Mouse (Mus musculus) heart, adult 2 months (tissue): ENCODE measurements at regions not wholly inside any gene's neighbourhood (a gene's known extent, or its start where the extent isn't known, plus 50 kb on each side); places are given as distances from the start of the nearest gene placed in this dataset.

Experiments used
- DNase-seq, 2 experiments: peaks; one replicate each; pipeline ENCODE4 v3.0.0; 2021
- H3K27ac ChIP-seq: fragments of 200-600 bp; 2 replicates; pipeline ENCODE4 v1.8.1; 2022
- H3K27me3 ChIP-seq: fragments of 200-500 bp; 2 replicates; pipeline ENCODE4 v1.6.1; 2012; ENCODE audit warnings: mild to moderate bottlenecking, low read length, inconsistent platforms, mixed read lengths; ENCODE audit not compliant: control insufficient read depth, insufficient read depth
- H3K36me3 ChIP-seq: fragments of 200-500 bp; 2 replicates; pipeline ENCODE4 v1.6.1; 2012; ENCODE audit warnings: low read length, inconsistent platforms; ENCODE audit not compliant: control insufficient read depth, insufficient read depth
- H3K4me1 ChIP-seq: fragments of 200-500 bp; 2 replicates; pipeline ENCODE4 v1.6.1; 2011; ENCODE audit warnings: low read length; ENCODE audit not compliant: control insufficient read depth, insufficient read depth
- H3K4me3 ChIP-seq: fragments of 200-600 bp; 2 replicates; pipeline ENCODE4 v1.8.1; 2022
- H3K79me2 ChIP-seq: fragments of 200-500 bp; replicated peaks from 2 replicates; pipeline ENCODE4 v1.6.1; 2012; ENCODE audit warnings: mild to moderate bottlenecking, inconsistent platforms, low read length, moderate library complexity, mixed read lengths; ENCODE audit not compliant: control insufficient read depth, insufficient read depth
- H3K9ac ChIP-seq: fragments of 200-500 bp; 2 replicates; pipeline ENCODE4 v1.6.1; 2012; ENCODE audit warnings: low read depth, mild to moderate bottlenecking, control low read depth, inconsistent platforms, low read length, mixed read lengths
- CTCF ChIP-seq: fragments of 200-600 bp; IDR thresholded peaks from 2 replicates; pipeline ENCODE4 v1.8.1; 2022; ENCODE audit warnings: antibody characterized with exemption, mild to moderate bottlenecking, moderate library complexity
- EP300 ChIP-seq: fragments of 200-500 bp; IDR thresholded peaks from 2 replicates; pipeline ENCODE4 v1.6.1; 2011; ENCODE audit warnings: low read depth, low read length, control low read depth; ENCODE audit not compliant: insufficient read depth
- POLR2A ChIP-seq: fragments of 200-500 bp; IDR thresholded peaks from 2 replicates; pipeline ENCODE4 v1.6.1; 2011; ENCODE audit warnings: mild to moderate bottlenecking, low read depth, low read length, control low read depth; ENCODE audit not compliant: insufficient read depth
- WGBS: fragments of 180-500 bp; shearing (Covaris S2); methylation state at CpG from one replicate; pipeline ENCODE4 v1.1.7; 2018; 5-methylcytosine and 5-hydroxymethylcytosine counted together
- intact Hi-C: fragments of 180-260 bp; cut with DNase I; formaldehyde crosslinking; loops from one replicate; pipeline ENCODE4 v1.15.1; 2025

DNA sequence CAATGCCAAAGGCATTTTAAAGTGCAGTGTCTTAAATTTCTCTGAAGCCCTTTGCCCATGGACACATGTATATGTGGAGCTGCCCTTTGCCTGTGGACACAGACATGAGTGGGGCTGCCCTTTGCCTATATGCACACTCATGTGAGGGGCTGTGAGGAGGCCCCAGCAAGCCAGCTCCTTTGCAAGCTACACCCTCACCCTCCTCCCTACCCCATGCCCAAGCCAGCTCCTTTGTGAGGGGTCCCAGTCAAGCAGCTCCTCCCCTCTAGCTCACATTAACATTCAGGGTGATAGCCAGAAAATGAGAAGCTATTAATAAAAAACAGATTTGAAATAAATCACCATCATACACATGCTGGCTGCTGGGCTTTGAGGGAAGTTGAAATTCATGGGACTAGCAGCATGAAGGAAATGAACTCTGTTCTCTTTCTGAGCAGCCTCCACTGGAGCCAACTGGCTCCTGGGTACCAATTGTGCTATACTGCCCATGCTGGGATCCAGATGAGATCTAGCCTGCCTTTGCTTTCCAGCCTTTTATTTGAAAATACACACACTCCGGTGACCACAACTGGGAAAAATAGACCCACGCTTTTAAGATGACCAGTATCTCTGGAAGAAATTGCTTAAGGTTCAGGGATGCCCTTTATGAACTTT lies 151.4 kb downstream of the Abcc12 start:
- no peak overlapping the region for H3K9ac ChIP-seq
- no peaks in the 10 kb centered on the region for H3K27me3 ChIP-seq
- no peaks in the 10 kb centered on the region for H3K36me3 ChIP-seq
- no peak overlapping the region for H3K27ac ChIP-seq
- H3K4me3 ChIP-seq: no peak overlapping the region
- no peaks in the 10 kb centered on the region for H3K4me1 ChIP-seq
- no peak for DNase-seq
- WGBS: 93% methylated on average over 2 of the region's 2 CpGs
- intact Hi-C loops: no loop called here
- no peak for TF ChIP-seq POLR2A
- H3K79me2 ChIP-seq: no peaks in the 10 kb centered on the region

DNA sequence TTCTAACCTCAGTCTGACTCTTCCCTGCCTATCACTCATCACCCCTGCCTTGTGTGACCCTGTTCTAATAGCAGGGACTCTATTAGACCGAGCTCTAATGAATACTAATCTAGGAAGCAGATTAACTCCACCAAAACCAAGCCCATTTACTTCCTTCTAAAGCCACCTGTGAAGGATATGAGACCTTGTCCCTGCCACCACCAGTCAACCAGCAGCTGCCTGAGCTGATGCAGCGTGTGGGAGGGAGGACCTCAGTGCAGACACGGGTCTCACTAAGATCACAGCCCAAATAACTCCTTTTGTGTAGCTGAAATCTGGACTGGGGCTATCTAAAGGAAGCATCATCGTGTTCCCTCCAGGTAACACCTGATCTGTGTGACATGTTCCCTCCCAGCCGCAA lies 152.4 kb downstream of the Abcc12 start:
- H3K4me1 ChIP-seq: no peaks in the 10 kb centered on the region
- no peaks in the 10 kb centered on the region for H3K79me2 ChIP-seq
- TF ChIP-seq EP300: no peak
- TF ChIP-seq CTCF: no peak
- no peak for TF ChIP-seq POLR2A
- H3K4me3 ChIP-seq: no peak overlapping the region
- intact Hi-C loops: no loop called here
- H3K9ac ChIP-seq: no peak overlapping the region
- no peak overlapping the region for H3K27ac ChIP-seq
- H3K36me3 ChIP-seq: no peaks in the 10 kb centered on the region
- 50% methylated on average over 5 of the region's 5 CpGs for WGBS
- H3K27me3 ChIP-seq: no peaks in the 10 kb centered on the region
- DNase-seq: no peak

GRCm38 (mm10) chr8:86426056-86426455 lies 154.4 kb downstream of the Abcc12 start:
- H3K9ac ChIP-seq: no peak overlapping the region
- DNase-seq: no peak
- no peaks in the 10 kb centered on the region for H3K4me1 ChIP-seq
- no peaks in the 10 kb centered on the region for H3K36me3 ChIP-seq
- intact Hi-C loops: no loop called here
- no peak overlapping the region for H3K4me3 ChIP-seq
- 61% methylated on average over 4 of the region's 4 CpGs for WGBS
- no peaks in the 10 kb centered on the region for H3K27me3 ChIP-seq
- no peak overlapping the region for H3K27ac ChIP-seq
- TF ChIP-seq EP300 (no peak), CTCF (no peak), POLR2A (no peak)
- no peaks in the 10 kb centered on the region for H3K79me2 ChIP-seq

- peaks cover 2% of the 10 kb centered on the region; the same call in 1 of the 2 replicates for H3K27me3 ChIP-seq
- no peak overlapping the region for H3K9ac ChIP-seq
- H3K4me3 ChIP-seq: no peak overlapping the region
- DNase-seq: no peak
- no peaks in the 10 kb centered on the region for H3K4me1 ChIP-seq
- WGBS: 67% methylated on average over 3 of the region's 3 CpGs
- no peaks in the 10 kb centered on the region for H3K36me3 ChIP-seq
- TF ChIP-seq POLR2A (no peak), CTCF (no peak), EP300 (no peak)
- H3K27ac ChIP-seq: no peak overlapping the region
- intact Hi-C loops: no loop called here
- no peaks in the 10 kb centered on the region for H3K79me2 ChIP-seq
These were observed 155.1 kb downstream of the Abcc12 start for GRCm38 (mm10) chr8:86425382-86425781.

DNA sequence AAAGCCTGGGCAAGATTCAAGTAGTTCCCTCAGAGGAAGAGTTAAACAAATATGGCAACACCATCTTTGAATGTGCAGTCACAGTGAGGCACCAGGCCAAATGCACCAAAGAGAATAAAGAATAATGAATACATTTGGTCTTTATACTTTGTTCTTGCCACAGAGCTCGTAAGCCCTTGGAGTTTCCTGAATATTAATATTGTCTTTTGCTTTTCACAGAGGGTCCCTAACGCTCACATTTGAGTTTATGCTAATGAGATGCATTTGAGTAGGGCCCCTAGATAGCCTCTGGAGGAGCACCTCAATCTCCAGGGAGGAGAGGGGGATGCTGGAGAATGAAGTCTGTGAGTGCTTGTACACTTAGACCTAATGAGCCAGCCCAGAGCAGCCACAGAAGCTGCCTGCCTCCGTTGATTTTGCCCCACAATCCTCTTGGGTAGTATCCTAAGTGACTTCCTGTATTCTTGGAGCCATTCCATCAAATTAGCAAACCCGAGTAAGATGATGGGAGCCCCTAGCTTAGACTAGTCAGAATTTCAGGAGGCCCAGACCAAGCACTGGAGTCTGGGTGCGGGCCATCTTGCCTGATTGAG lies 161.3 kb downstream of the Abcc12 start:
- TF ChIP-seq POLR2A (no peak), CTCF (no peak), EP300 (no peak)
- H3K27me3 ChIP-seq: peaks cover 2% of the 10 kb centered on the region; the same call in 1 of the 2 replicates
- no peaks in the 10 kb centered on the region for H3K4me1 ChIP-seq
- intact Hi-C loops: no loop called here
- WGBS: 69% methylated on average over 5 of the region's 5 CpGs
- DNase-seq: no peak
- H3K36me3 ChIP-seq: no peaks in the 10 kb centered on the region
- H3K9ac ChIP-seq: no peak overlapping the region
- H3K79me2 ChIP-seq: no peaks in the 10 kb centered on the region
- H3K4me3 ChIP-seq: no peak overlapping the region
- H3K27ac ChIP-seq: no peak overlapping the region

- Histone ChIP-seq H3K27me3 (peaks cover 2% of the 10 kb centered on the region; the same call in 1 of the 2 replicates), H3K4me1 (no peaks in the 10 kb centered on the region), H3K9ac (no peak overlapping the region), H3K4me3 (no peak overlapping the region), H3K79me2 (no peaks in the 10 kb centered on the region), H3K36me3 (no peaks in the 10 kb centered on the region), H3K27ac (no peak overlapping the region)
- intact Hi-C loops: no loop called here
- TF ChIP-seq CTCF (no peak), POLR2A (no peak), EP300 (no peak)
- no peak for DNase-seq
- 78% methylated on average over 7 of the region's 7 CpGs for WGBS
These were observed 162.0 kb downstream of the Abcc12 start for GRCm38 (mm10) chr8:86418414-86418981.
